ENCODE assay signal across 8 mouse cellular contexts in genomic region chr12:34714266-34714939, GRCm38 (mm10).
DNase-seq lines count a peak whose midpoint lies in the region; ATAC-seq and TF ChIP-seq lines count a peak whose summit lies in the region.

No protein-coding gene starts in this region.

- TF ChIP-seq POLR2A in brain, embryonic 14.5 days (IDR thresholded peaks at IDR 0.05; ENCODE audit: borderline replicate concordance, extremely low read depth, insufficient read depth, insufficient read length, poor library complexity, severe bottlenecking): no peak

- no peaks in the 10 kb centered on the region for H3K27me3 ChIP-seq in forebrain, embryonic 13.5 days
- H3K27me3 ChIP-seq in forebrain, embryonic 12.5 days: no peaks in the 10 kb centered on the region
- H3K27me3 ChIP-seq in lung, postnatal 0 days (replicated peaks; ENCODE audit: insufficient read depth, low read length): no peaks in the 10 kb centered on the region

- no peak overlapping the region for H3K9ac ChIP-seq in forebrain, embryonic 13.5 days
- no peak overlapping the region for H3K9ac ChIP-seq in forebrain, embryonic 12.5 days
- H3K9ac ChIP-seq in lung, postnatal 0 days (replicated peaks; ENCODE audit: low read depth): 0 out of 2 replicates have a peak overlapping the region, but pooled peaks have one; percentile 20

- no peak overlapping the region for H3K27ac ChIP-seq in forebrain, embryonic 13.5 days
- H3K27ac ChIP-seq in forebrain, embryonic 12.5 days: no peak overlapping the region
- peak overlapping the region; percentile 39 for H3K27ac ChIP-seq in lung, postnatal 0 days (ENCODE audit: low read length)

- no peaks in the 10 kb centered on the region for H3K9me3 ChIP-seq in forebrain, embryonic 13.5 days (replicated peaks)
- no peaks in the 10 kb centered on the region for H3K9me3 ChIP-seq in forebrain, embryonic 12.5 days
- H3K9me3 ChIP-seq in lung, postnatal 0 days (ENCODE audit: low read length): no peaks in the 10 kb centered on the region

- no peak for TF ChIP-seq CTCF in brain, embryonic 14.5 days (IDR thresholded peaks at IDR 0.05; ENCODE audit: borderline replicate concordance, extremely low read depth, insufficient read depth, insufficient read length)
- TF ChIP-seq CTCF in lung, postnatal 0 days (IDR thresholded peaks at IDR 0.05): no peak; the same call in 1 of the 2 replicates

- H3K4me1 ChIP-seq in forebrain, embryonic 13.5 days: peaks cover 15% of the 10 kb centered on the region
- no peaks in the 10 kb centered on the region for H3K4me1 ChIP-seq in forebrain, embryonic 12.5 days
- H3K4me1 ChIP-seq in lung, postnatal 0 days (ENCODE audit: insufficient read depth, low read depth, low read length): no peaks in the 10 kb centered on the region

- 0 out of 2 replicates have a peak, but pooled peaks have one; percentile 34 for TF ChIP-seq EP300 in lung, postnatal 0 days (IDR thresholded peaks at IDR 0.05)

- H3K36me3 ChIP-seq in forebrain, embryonic 13.5 days (ENCODE audit: poor library complexity, severe bottlenecking): no peaks in the 10 kb centered on the region
- no peaks in the 10 kb centered on the region for H3K36me3 ChIP-seq in forebrain, embryonic 12.5 days (replicated peaks)
- H3K36me3 ChIP-seq in lung, postnatal 0 days (ENCODE audit: insufficient read depth, low read length): no peaks in the 10 kb centered on the region

- peak; percentile 57 for ATAC-seq in forebrain, embryonic 13.5 days
- ATAC-seq in forebrain, embryonic 12.5 days (ENCODE audit: low FRiP score): no peak
- peak; percentile 59 to 78 for ATAC-seq in hematopoietic stem cell, adult 5-6 weeks (replicated peaks in 1 of 2; ENCODE audit: insufficient read depth in 1 of 2, low FRiP score in 2 of 2, low TSS enrichment in 1 of 2, low read depth in 1 of 2, poor library complexity in 2 of 2, severe bottlenecking in 2 of 2)
- ATAC-seq in lung, postnatal 0 days: peak; percentile 72
- no peak for ATAC-seq in frontal cortex, adult (ENCODE audit: low TSS enrichment)

- peak overlapping the region; percentile 29; the same call in 1 of the 2 replicates for H3K4me2 ChIP-seq in forebrain, embryonic 13.5 days
- H3K4me2 ChIP-seq in forebrain, embryonic 12.5 days: no peak overlapping the region
- peak overlapping the region; percentile 51 for H3K4me2 ChIP-seq in lung, postnatal 0 days (replicated peaks; ENCODE audit: low read depth, low read length)

- intact Hi-C loops in left cerebral cortex, postnatal 10 days (cut with DNase I): no loop called here

- 55% methylated on average over 14 of the region's 14 CpGs for WGBS in forebrain, embryonic 13.5 days
- 60% methylated on average over 14 of the region's 14 CpGs for WGBS in forebrain, embryonic 12.5 days
- WGBS in lung, postnatal 0 days: 8% methylated on average over 14 of the region's 14 CpGs

- peak; percentile 68 for DNase-seq in brain, embryonic 14.5 days (ENCODE audit: low read depth)
- peak; percentile 64 for DNase-seq in lung, postnatal 0 days (ENCODE audit: low spot score)
- DNase-seq in urinary bladder, postnatal 4 days (ENCODE audit: low spot score in 2 of 2): no peak
- DNase-seq in left cerebral cortex, postnatal 10 days (ENCODE audit: extremely low spot score in 1 of 2, low spot score in 2 of 2): no peak

- H3K4me3 ChIP-seq in forebrain, embryonic 13.5 days: peak overlapping the region; percentile 6; the same call in 1 of the 2 replicates
- no peak overlapping the region for H3K4me3 ChIP-seq in forebrain, embryonic 12.5 days (replicated peaks)
- H3K4me3 ChIP-seq in lung, postnatal 0 days (ENCODE audit: low read depth, low read length): peak overlapping the region; percentile 35

Comparison
In these comparisons a context has a peak if more than half of its experiments do, and no peak if none do; other contexts are left out.
1. ATAC-seq: peak in forebrain, embryonic 13.5 days (single experiment), hematopoietic stem cell, adult 5-6 weeks (2 of 2) and lung, postnatal 0 days (single experiment); none in forebrain, embryonic 12.5 days (single experiment) and frontal cortex, adult (single experiment).
2. DNase-seq: peak in brain, embryonic 14.5 days (single experiment) and lung, postnatal 0 days (single experiment); none in urinary bladder, postnatal 4 days (0 of 2) and left cerebral cortex, postnatal 10 days (0 of 2).